Mouse (Mus musculus): Measurements from ENCODE around the gene Jmjd6.

GRCm38 (mm10) chr11:116807116-116807515 lies 36.1 kb downstream of the Jmjd6 start:
- TF ChIP-seq CTCF (IDR thresholded peaks at IDR 0.05; ENCODE audit: control insufficient read depth, insufficient read depth, insufficient replicate concordance, low read depth, low read length): no peak
- no peak for TF ChIP-seq POLR2A (IDR thresholded peaks at IDR 0.05; ENCODE audit: control insufficient read depth, low read depth, low read length)

Data from testis, adult 2 months (tissue).